Mouse (Mus musculus) CH12.LX (cell line): ENCODE measurements around the gene Tmem258. TPM values are rescaled to one million over a fixed set of nuclear protein-coding genes. Genes with fewer than 3 reads are reported as not detected.

Experiments used
- DNase-seq: peaks from one replicate; pipeline ENCODE4 v3.0.0-alpha.2; 2013; ENCODE audit errors: extremely low read depth
- H3K27ac ChIP-seq: 2 replicates; pipeline ENCODE4 v1.5.1; 2012; ENCODE audit warnings: low read depth, mild to moderate bottlenecking, control low read depth, moderate library complexity; ENCODE audit not compliant: insufficient read depth
- H3K27me3 ChIP-seq: replicated peaks from 2 replicates; pipeline ENCODE3; 2012; ENCODE audit warnings: inconsistent platforms
- H3K36me3 ChIP-seq, 2 experiments: replicated peaks in 1 of 2; 2 replicates each; pipeline versions ENCODE3 to v1.6.1; 2012; ENCODE audit warnings: inconsistent platforms in 1 of 2, low read length in 1 of 2, mild to moderate bottlenecking in 1 of 2, mixed read lengths in 1 of 2, moderate library complexity in 1 of 2; ENCODE audit not compliant: control insufficient read depth in 1 of 2, insufficient read depth in 1 of 2
- H3K4me1 ChIP-seq, 2 experiments: 2 replicates each; pipeline ENCODE4 v1.6.1; 2012; ENCODE audit warnings: inconsistent platforms in 1 of 2, moderate library complexity in 1 of 2; ENCODE audit not compliant: insufficient read depth in 2 of 2, control insufficient read depth in 1 of 2
- H3K4me2 ChIP-seq: 2 replicates; pipeline ENCODE4 v1.6.1; 2012; ENCODE audit warnings: low read depth, mild to moderate bottlenecking, control low read depth; ENCODE audit not compliant: poor library complexity, insufficient read depth, severe bottlenecking
- H3K4me3 ChIP-seq, 3 experiments: fragments of 150-350 bp in 1 of 3; sonication (generic) in 1 of 3; replicated peaks in 1 of 3; 2 replicates each; pipeline versions ENCODE3 to v1.5.1; 2011 to 2012; ENCODE audit warnings: low read depth in 2 of 3, low read length in 2 of 3, mild to moderate bottlenecking in 2 of 3, moderate library complexity in 2 of 3, control low read depth in 1 of 3, improper control_type of control experiment in 1 of 3, inconsistent platforms in 1 of 3, mixed read lengths in 1 of 3; ENCODE audit not compliant: poor library complexity in 1 of 3
- H3K79me2 ChIP-seq: replicated peaks from 2 replicates; pipeline ENCODE4 v1.6.1; 2012; ENCODE audit warnings: mild to moderate bottlenecking, moderate library complexity; ENCODE audit not compliant: control insufficient read depth, poor library complexity, insufficient read depth, severe bottlenecking; ENCODE audit errors: extremely low read depth
- H3K9ac ChIP-seq: 2 replicates; pipeline ENCODE4 v1.6.1; 2012; ENCODE audit warnings: low read depth, mild to moderate bottlenecking, control low read depth, moderate library complexity; ENCODE audit not compliant: insufficient read depth
- H3K9me3 ChIP-seq: replicated peaks from 2 replicates; pipeline ENCODE3; 2012; ENCODE audit warnings: low read length, inconsistent platforms, mixed read lengths
- BHLHE40 ChIP-seq: IDR thresholded peaks from 2 replicates; pipeline ENCODE4 v1.6.1; 2011; ENCODE audit warnings: mild to moderate bottlenecking, low read depth, low read length, improper control_type of control experiment
- CHD1 ChIP-seq: IDR thresholded peaks from 2 replicates; pipeline ENCODE4 v1.6.1; 2012; ENCODE audit warnings: low read depth, low read length, improper control_type of control experiment, inconsistent platforms
- CHD2 ChIP-seq: IDR thresholded peaks from 2 replicates; pipeline ENCODE4 v1.6.1; 2011; ENCODE audit warnings: low read length, improper control_type of control experiment
- CTCF ChIP-seq, 2 experiments: IDR thresholded peaks in 1 of 2; conservative IDR thresholded peaks in 1 of 2; 2 replicates each; pipeline ENCODE4 v1.5.1; 2011 to 2012; ENCODE audit warnings: low read depth in 2 of 2, low read length in 2 of 2, improper control_type of control experiment in 1 of 2, inconsistent platforms in 1 of 2, mild to moderate bottlenecking in 1 of 2, moderate library complexity in 1 of 2
- EP300 ChIP-seq: IDR thresholded peaks from 2 replicates; pipeline ENCODE4 v1.6.1; 2011; ENCODE audit warnings: low read length, improper control_type of control experiment
- GABPA ChIP-seq: IDR thresholded peaks from 2 replicates; pipeline ENCODE4 v1.6.1; 2012; ENCODE audit warnings: low read depth, low read length, improper control_type of control experiment, inconsistent platforms; ENCODE audit not compliant: insufficient replicate concordance
- HCFC1 ChIP-seq: IDR thresholded peaks from 2 replicates; pipeline ENCODE4 v1.6.1; 2012; ENCODE audit warnings: low read depth, mild to moderate bottlenecking, inconsistent platforms, low read length, improper control_type of control experiment
- IRF4 ChIP-seq: IDR thresholded peaks from 2 replicates; pipeline ENCODE4 v1.6.1; 2014; ENCODE audit warnings: low read depth, mild to moderate bottlenecking, inconsistent platforms, low read length, improper control_type of control experiment
- JUND ChIP-seq: conservative IDR thresholded peaks from 2 replicates; pipeline ENCODE4 v1.6.1; 2011; ENCODE audit warnings: low read depth, low read length, improper control_type of control experiment
- MAX ChIP-seq: IDR thresholded peaks from 2 replicates; pipeline ENCODE4 v1.6.1; 2011; ENCODE audit warnings: low read length, improper control_type of control experiment
- MAZ ChIP-seq: IDR thresholded peaks from 2 replicates; pipeline ENCODE4 v1.6.1; 2012; ENCODE audit warnings: low read depth, mild to moderate bottlenecking, inconsistent platforms, low read length, improper control_type of control experiment, moderate library complexity
- MEF2A ChIP-seq: IDR thresholded peaks from 2 replicates; pipeline ENCODE4 v1.6.1; 2014; ENCODE audit warnings: low read depth, mild to moderate bottlenecking, inconsistent platforms, low read length, improper control_type of control experiment, borderline replicate concordance
- MXI1 ChIP-seq: IDR thresholded peaks from 2 replicates; pipeline ENCODE4 v1.6.1; 2011; ENCODE audit warnings: mild to moderate bottlenecking, low read depth, low read length, improper control_type of control experiment
- MYC ChIP-seq: IDR thresholded peaks from 2 replicates; pipeline ENCODE4 v1.6.1; 2011; ENCODE audit warnings: low read depth, mild to moderate bottlenecking, improper control_type of control experiment, low read length
- PAX5 ChIP-seq: IDR thresholded peaks from 2 replicates; pipeline ENCODE4 v1.6.1; 2012; ENCODE audit warnings: low read length, inconsistent platforms, mixed read lengths
- POLR2A ChIP-seq: IDR thresholded peaks from 2 replicates; pipeline ENCODE4 v1.6.1; 2011; ENCODE audit warnings: low read depth, mild to moderate bottlenecking, improper control_type of control experiment, low read length
- SIN3A ChIP-seq: IDR thresholded peaks from 2 replicates; pipeline ENCODE4 v1.6.1; 2012; ENCODE audit warnings: low read length, improper control_type of control experiment, inconsistent platforms
- TCF12 ChIP-seq: IDR thresholded peaks from 2 replicates; pipeline ENCODE4 v1.6.1; 2014; ENCODE audit warnings: low read depth, mild to moderate bottlenecking, inconsistent platforms, low read length, improper control_type of control experiment
- USF2 ChIP-seq: conservative IDR thresholded peaks from 2 replicates; pipeline ENCODE4 v1.6.1; 2011; ENCODE audit warnings: low read depth, low read length, improper control_type of control experiment
- ZC3H11A ChIP-seq: IDR thresholded peaks from 2 replicates; pipeline ENCODE4 v1.6.1; 2012; ENCODE audit warnings: low read depth, mild to moderate bottlenecking, inconsistent platforms, low read length, improper control_type of control experiment
- dilution Hi-C: fragments of 300-500 bp; cut with MboI; formaldehyde crosslinking; loops from 2 replicates; pipeline ENCODE4 v1.14.3; 2020; ENCODE audit warnings: low sequenced_read_pairs; ENCODE audit not compliant: extremely low pct_unique_long_range_greater_than_20kb, extremely low pct_ligation_motif_present
- in situ Hi-C: fragments of 300-500 bp; cut with MboI; formaldehyde crosslinking; loops from 3 replicates; pipeline ENCODE4 v1.14.3; 2019; ENCODE audit warnings: low sequenced_read_pairs, low pct_ligation_motif_present, low pct_unique_long_range_greater_than_20kb, mixed read lengths
- polyA plus RNA-seq: library from polyadenylated mRNA; unstranded; fragments of >175 nt; gene quantifications from 2 replicates; pipeline ENCODE4 v1.2.1, GENCODE M21; 2012; ENCODE audit warnings: low read depth; ENCODE audit not compliant: insufficient read length
- total RNA-seq, 2 experiments: library from RNA; depleted of rRNA; stranded (reverse); fragments of 300-350 nt in 1 of 2; fragments of >200 nt in 1 of 2; gene quantifications; 2 replicates each; pipeline ENCODE4 v1.2.3; 2012 to 2014

The Tmem258 gene
- total and polyA plus RNA-seq, 3 experiments: 164 to 344 (median 253) TPM

- Histone ChIP-seq H3K4me3 (no peak overlapping the region), H3K4me1 (peaks cover 6 to 31% of the 10 kb centered on the region in 2 experiments), H3K9me3 (no peaks in the 10 kb centered on the region), H3K27me3 (no peaks in the 10 kb centered on the region), H3K27ac (no peak overlapping the region), H3K4me2 (no peak overlapping the region)
- in situ Hi-C loops: no loop called here
- dilution Hi-C loops: no loop called here
- TF ChIP-seq HCFC1: no peak
- no peak for TF ChIP-seq CHD1
- TF ChIP-seq CTCF (conservative IDR thresholded peaks at IDR 0.05 in 1 of 2, IDR thresholded peaks at IDR 0.05 in 1 of 2; ENCODE audit: low read depth in 2 of 2, low read length in 2 of 2): no peak
- no peak for TF ChIP-seq JUND
- TF ChIP-seq BHLHE40: no peak
- TF ChIP-seq GABPA: no peak
- TF ChIP-seq ZC3H11A: no peak
- no peak for TF ChIP-seq PAX5
- TF ChIP-seq SIN3A: no peak
- TF ChIP-seq MYC: no peak
- TF ChIP-seq USF2: no peak
- no peak for TF ChIP-seq TCF12
- TF ChIP-seq EP300: no peak
- TF ChIP-seq MAX: no peak
- no peak for TF ChIP-seq MXI1
- no peak for TF ChIP-seq MAZ
- TF ChIP-seq IRF4: no peak
- TF ChIP-seq CHD2: no peak
- TF ChIP-seq, all 38 proteins: peak for 0
- no peak for DNase-seq
- no peaks in the 10 kb centered on the region for H3K79me2 ChIP-seq
- no peak overlapping the region for H3K9ac ChIP-seq
- no peaks in the 10 kb centered on the region for H3K36me3 ChIP-seq
These were observed 33.3 kb upstream of the Tmem258 start for GRCm38 (mm10) chr19:10170466-10170865.

- dilution Hi-C loops: no loop called here
These were observed 32.5 kb upstream of the Tmem258 start for GRCm38 (mm10) chr19:10171359-10171758.

More at GRCm38 (mm10) chr19:10171359-10171758, 32.5 kb upstream of the Tmem258 start:
- DNase-seq: no peak
- TF ChIP-seq MEF2A (no peak), USF2 (no peak), GABPA (no peak), HCFC1 (no peak), MXI1 (no peak), POLR2A (no peak), SIN3A (no peak)
- Histone ChIP-seq H3K4me3 (no peak overlapping the region), H3K27ac (no peak overlapping the region), H3K27me3 (no peaks in the 10 kb centered on the region), H3K4me1 (peaks cover 6 to 31% of the 10 kb centered on the region in 2 experiments), H3K4me2 (no peak overlapping the region), H3K36me3 (no peaks in the 10 kb centered on the region), H3K9ac (no peak overlapping the region), H3K9me3 (no peaks in the 10 kb centered on the region), H3K79me2 (no peaks in the 10 kb centered on the region)
- in situ Hi-C loops: no loop called here
